Mouse (Mus musculus): ENCODE measurements around the gene Polr3h. TPM values are rescaled to one million over a fixed set of nuclear protein-coding genes. Genes with fewer than 3 reads are reported as not detected.

The Polr3h gene
- polyA plus RNA-seq, 1 experiment from 2014 or later: 76.8 TPM

- no peak overlapping the region for H3K4me2 ChIP-seq
- H3K9me3 ChIP-seq: no peaks in the 10 kb centered on the region
- WGBS: 46% methylated on average over 11 of the region's 11 CpGs
- no peak overlapping the region for H3K4me3 ChIP-seq
- no peak for ATAC-seq (ENCODE audit: low FRiP score)
- peak overlapping the region; percentile 87 for H3K27ac ChIP-seq
- peaks cover 39% of the 10 kb centered on the region for H3K4me1 ChIP-seq (replicated peaks)
- no peak overlapping the region for H3K9ac ChIP-seq
- H3K36me3 ChIP-seq: no peaks in the 10 kb centered on the region
- no peaks in the 10 kb centered on the region for H3K27me3 ChIP-seq
Observed at GRCm38 (mm10) chr15:81928277-81928676, 2.2 kb upstream of the Polr3h start.

GRCm38 (mm10) chr15:81927741-81928140 is 1.7 kb upstream of the Polr3h start:
- no peak overlapping the region for H3K4me3 ChIP-seq
- H3K4me1 ChIP-seq (replicated peaks): peaks cover 36% of the 10 kb centered on the region
- no peaks in the 10 kb centered on the region for H3K27me3 ChIP-seq
- WGBS: 56% methylated on average over 4 of the region's 4 CpGs
- H3K36me3 ChIP-seq: no peaks in the 10 kb centered on the region
- ATAC-seq (ENCODE audit: low FRiP score): no peak
- peak overlapping the region; percentile 87 for H3K27ac ChIP-seq
- no peak overlapping the region for H3K9ac ChIP-seq
- H3K9me3 ChIP-seq: no peaks in the 10 kb centered on the region
- no peak overlapping the region for H3K4me2 ChIP-seq

DNA sequence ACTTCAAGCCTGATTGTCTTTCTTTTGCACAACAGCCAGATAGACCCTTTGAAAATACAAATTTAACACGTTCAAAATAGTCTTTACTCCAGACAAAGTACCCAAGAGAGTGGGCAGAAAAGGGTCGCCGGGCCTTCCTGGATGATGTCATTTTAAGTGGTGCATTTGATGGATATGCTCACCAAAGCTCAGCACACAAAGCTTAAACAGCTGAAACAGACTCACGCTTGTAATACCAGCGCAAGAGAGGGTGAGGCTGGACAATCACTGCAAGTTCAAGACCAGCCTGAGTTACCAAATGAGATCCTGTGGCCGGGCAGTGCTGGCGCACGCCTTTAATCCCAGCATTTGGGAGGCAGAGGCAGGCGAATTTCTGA is 394 bp upstream of the Polr3h start:
- Histone ChIP-seq H3K4me3 (peak overlapping the region; percentile 73), H3K4me2 (peak overlapping the region; percentile 94), H3K9ac (no peak overlapping the region), H3K9me3 (no peaks in the 10 kb centered on the region), H3K27ac (peak overlapping the region; percentile 87), H3K36me3 (peaks cover 7% of the 10 kb centered on the region; the same call in 1 of the 2 replicates), H3K27me3 (no peaks in the 10 kb centered on the region), H3K4me1 (replicated peaks) (peaks cover 44% of the 10 kb centered on the region)
- ATAC-seq (ENCODE audit: low FRiP score): peak; percentile 27; the same call in 1 of the 2 replicates
- 25% methylated on average over 9 of the region's 9 CpGs for WGBS

- H3K4me2 ChIP-seq: peak overlapping the region; percentile 94
- peaks cover 7% of the 10 kb centered on the region; the same call in 1 of the 2 replicates for H3K36me3 ChIP-seq
- no peak overlapping the region for H3K27ac ChIP-seq
- ATAC-seq (ENCODE audit: low FRiP score): no peak
- no peaks in the 10 kb centered on the region for H3K27me3 ChIP-seq
- peaks cover 56% of the 10 kb centered on the region for H3K4me1 ChIP-seq (replicated peaks)
- peak overlapping the region; percentile 81 for H3K9ac ChIP-seq
- H3K4me3 ChIP-seq: peak overlapping the region; percentile 73
- H3K9me3 ChIP-seq: no peaks in the 10 kb centered on the region
- WGBS: 89% methylated on average over 11 of the region's 11 CpGs
Observed at GRCm38 (mm10) chr15:81924933-81925332, 1.1 kb downstream of the Polr3h start.

GRCm38 (mm10) chr15:81921255-81921654 is 4.8 kb downstream of the Polr3h start:
- Histone ChIP-seq H3K4me1 (replicated peaks) (peaks cover 50% of the 10 kb centered on the region), H3K36me3 (peaks cover 26% of the 10 kb centered on the region), H3K27ac (peak overlapping the region; percentile 63), H3K9ac (no peak overlapping the region), H3K27me3 (no peaks in the 10 kb centered on the region), H3K4me2 (no peak overlapping the region), H3K4me3 (no peak overlapping the region), H3K9me3 (no peaks in the 10 kb centered on the region)
- no peak for ATAC-seq (ENCODE audit: low FRiP score)
- 79% methylated on average over 5 of the region's 5 CpGs for WGBS

DNA sequence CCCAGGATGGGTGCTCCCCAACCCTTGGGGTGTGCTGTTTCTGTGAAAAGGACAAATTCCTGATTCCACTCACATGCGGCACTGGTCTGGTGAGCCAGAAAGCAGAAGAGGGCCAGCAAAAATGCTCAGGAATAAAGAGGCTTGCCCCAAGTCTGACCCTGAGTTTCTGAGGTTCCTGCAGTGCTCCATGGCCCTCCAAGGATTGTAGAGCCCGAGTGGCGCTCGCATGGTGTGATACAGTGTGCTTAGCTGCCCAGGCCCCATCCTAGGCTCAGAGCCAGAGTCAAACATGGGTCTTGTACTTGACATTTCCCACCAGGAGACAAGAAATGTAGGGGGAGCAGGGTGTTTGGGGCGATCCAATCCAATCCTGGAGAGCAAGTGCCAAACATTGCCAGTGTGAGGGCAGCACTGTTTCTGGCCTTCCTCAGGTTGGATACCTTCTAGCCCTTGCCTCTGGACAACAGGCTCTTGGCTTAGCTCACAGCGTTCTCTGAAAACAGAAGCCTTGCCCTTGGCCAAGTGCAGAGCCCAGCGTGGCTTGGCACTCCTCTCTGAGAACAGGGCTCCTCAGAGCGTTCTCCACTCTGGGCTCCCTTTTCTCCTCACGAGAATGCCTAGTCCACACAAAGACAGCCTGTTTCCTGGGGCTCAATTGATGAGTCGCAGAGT is 5.4 kb downstream of the Polr3h start:
- H3K4me2 ChIP-seq: no peak overlapping the region
- no peaks in the 10 kb centered on the region for H3K27me3 ChIP-seq
- ATAC-seq (ENCODE audit: low FRiP score): no peak
- H3K27ac ChIP-seq: peak overlapping the region; percentile 63
- H3K9ac ChIP-seq: 0 out of 2 replicates have a peak overlapping the region, but pooled peaks have one; percentile 3
- 83% methylated on average over 10 of the region's 10 CpGs for WGBS
- peaks cover 32% of the 10 kb centered on the region for H3K36me3 ChIP-seq
- no peaks in the 10 kb centered on the region for H3K9me3 ChIP-seq
- H3K4me3 ChIP-seq: no peak overlapping the region
- peaks cover 49% of the 10 kb centered on the region for H3K4me1 ChIP-seq (replicated peaks)

GRCm38 (mm10) chr15:81919062-81919461 is 7.0 kb downstream of the Polr3h start:
- Histone ChIP-seq H3K9ac (peak overlapping the region; percentile 13; the same call in 1 of the 2 replicates), H3K27me3 (no peaks in the 10 kb centered on the region), H3K4me2 (no peak overlapping the region), H3K9me3 (no peaks in the 10 kb centered on the region), H3K4me1 (replicated peaks) (peaks cover 32% of the 10 kb centered on the region), H3K36me3 (peaks cover 48% of the 10 kb centered on the region), H3K4me3 (no peak overlapping the region), H3K27ac (no peak overlapping the region)
- WGBS: 86% methylated on average over 5 of the region's 5 CpGs
- ATAC-seq (ENCODE audit: low FRiP score): no peak

DNA sequence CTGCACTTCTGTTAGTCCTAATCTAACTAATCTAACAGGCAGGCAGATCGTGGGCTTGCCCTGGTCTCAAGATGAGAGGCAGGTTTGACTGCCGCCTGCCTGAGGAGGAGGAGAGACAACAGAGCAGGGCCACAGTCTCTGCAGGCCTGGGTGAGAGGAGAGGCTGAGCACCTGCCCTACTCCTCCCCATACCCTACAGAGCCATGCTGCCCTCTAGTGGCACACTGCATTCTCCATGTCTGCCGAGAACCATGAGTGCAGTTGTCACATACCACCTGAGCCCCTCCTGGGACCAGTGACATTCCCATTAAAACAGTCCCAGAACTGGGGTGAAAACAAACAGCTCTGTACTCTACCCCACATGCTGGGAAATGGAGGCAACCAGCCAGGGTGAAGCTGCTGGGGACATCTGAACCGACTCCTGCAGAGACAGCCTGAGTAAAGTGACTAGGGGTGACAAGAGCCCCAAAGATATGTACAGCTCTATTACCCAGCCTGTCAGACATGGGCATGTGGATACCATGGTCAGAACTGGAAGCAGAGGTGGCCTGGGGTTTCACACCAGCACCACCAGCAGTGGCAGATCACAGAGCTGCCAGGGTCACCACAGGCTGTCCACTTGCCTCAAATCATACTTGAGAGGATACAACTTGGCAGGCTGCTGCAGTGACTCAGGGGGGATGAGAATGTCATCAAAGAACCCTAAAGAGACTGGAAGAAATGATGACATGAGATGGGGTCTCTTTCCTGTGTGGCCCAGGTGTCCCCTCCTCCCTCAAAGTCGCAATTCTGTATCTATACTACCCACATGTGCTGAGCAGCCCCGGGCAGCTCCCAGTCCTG is 8.2 kb downstream of the Polr3h start:
- no peaks in the 10 kb centered on the region for H3K27me3 ChIP-seq
- no peak overlapping the region for H3K9ac ChIP-seq
- H3K36me3 ChIP-seq: peaks cover 60% of the 10 kb centered on the region
- H3K27ac ChIP-seq: no peak overlapping the region; the same call in 1 of the 2 replicates
- H3K4me1 ChIP-seq (replicated peaks): peaks cover 22% of the 10 kb centered on the region
- no peaks in the 10 kb centered on the region for H3K9me3 ChIP-seq
- 0 out of 2 replicates have a peak, but pooled peaks have one; percentile 21 for ATAC-seq (ENCODE audit: low FRiP score)
- no peak overlapping the region for H3K4me3 ChIP-seq
- H3K4me2 ChIP-seq: no peak overlapping the region
- WGBS: 58% methylated on average over 6 of the region's 6 CpGs

DNA sequence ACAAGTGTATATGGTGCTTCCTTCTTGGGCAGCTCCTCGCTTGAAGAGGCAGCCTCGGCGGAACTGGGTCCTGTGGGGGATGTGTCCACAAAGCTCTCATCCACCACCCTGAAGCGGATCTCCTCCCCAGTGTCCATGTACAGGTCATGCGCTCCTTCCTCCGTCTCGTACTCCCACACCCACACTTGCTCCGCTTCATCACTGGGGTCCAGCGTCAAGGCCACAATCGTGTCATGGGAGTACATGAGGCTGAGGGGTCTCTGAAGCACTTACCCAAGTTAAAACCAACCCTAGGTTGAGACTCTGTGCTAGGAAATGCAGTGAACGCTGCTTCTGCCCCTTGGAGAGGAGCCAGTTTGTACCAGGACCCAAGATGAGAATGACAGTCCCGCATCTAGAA is 8.8 kb downstream of the Polr3h start:
- H3K27me3 ChIP-seq: no peaks in the 10 kb centered on the region
- H3K4me3 ChIP-seq: no peak overlapping the region
- no peak overlapping the region for H3K4me2 ChIP-seq
- H3K36me3 ChIP-seq: peaks cover 65% of the 10 kb centered on the region
- H3K9ac ChIP-seq: no peak overlapping the region
- peaks cover 18% of the 10 kb centered on the region for H3K4me1 ChIP-seq (replicated peaks)
- no peaks in the 10 kb centered on the region for H3K9me3 ChIP-seq
- ATAC-seq (ENCODE audit: low FRiP score): no peak
- 91% methylated on average over 12 of the region's 12 CpGs for WGBS
- no peak overlapping the region; the same call in 1 of the 2 replicates for H3K27ac ChIP-seq

DNA sequence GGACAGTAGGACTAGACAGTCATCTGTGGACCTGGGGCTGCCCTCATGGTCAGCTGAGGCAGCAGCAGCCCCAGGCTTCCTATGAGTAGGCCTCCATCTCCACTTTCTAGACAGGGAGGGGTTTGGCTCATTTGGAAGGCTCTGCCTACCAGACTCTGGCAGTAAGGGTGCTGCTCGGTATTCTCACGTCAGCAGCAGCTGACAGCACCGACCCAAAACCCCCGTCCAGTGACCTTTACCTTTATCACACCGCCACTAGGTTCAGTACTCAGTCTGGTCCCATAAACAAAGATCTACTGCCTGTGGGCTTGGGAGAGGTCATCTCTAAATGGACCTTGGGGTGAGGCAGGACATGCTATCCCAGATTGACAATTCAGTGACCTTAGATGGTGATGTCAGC is 10.4 kb downstream of the Polr3h start:
- Histone ChIP-seq H3K27ac (no peak overlapping the region), H3K4me3 (no peak overlapping the region), H3K36me3 (peaks cover 75% of the 10 kb centered on the region), H3K9me3 (no peaks in the 10 kb centered on the region), H3K9ac (no peak overlapping the region), H3K4me2 (no peak overlapping the region), H3K4me1 (replicated peaks) (peaks cover 6% of the 10 kb centered on the region; the same call in 1 of the 2 replicates), H3K27me3 (no peaks in the 10 kb centered on the region)
- ATAC-seq (ENCODE audit: low FRiP score): no peak
- 90% methylated on average over 5 of the region's 5 CpGs for WGBS

GRCm38 (mm10) chr15:81914668-81915067 is 11.4 kb downstream of the Polr3h start:
- Histone ChIP-seq H3K36me3 (peaks cover 84% of the 10 kb centered on the region), H3K9me3 (no peaks in the 10 kb centered on the region), H3K27me3 (no peaks in the 10 kb centered on the region), H3K27ac (no peak overlapping the region), H3K4me2 (no peak overlapping the region), H3K9ac (no peak overlapping the region; the same call in 1 of the 2 replicates), H3K4me1 (replicated peaks) (no peaks in the 10 kb centered on the region; the same call in 1 of the 2 replicates), H3K4me3 (no peak overlapping the region)
- no peak for ATAC-seq (ENCODE audit: low FRiP score)
- WGBS: 87% methylated on average over 5 of the region's 5 CpGs

DNA sequence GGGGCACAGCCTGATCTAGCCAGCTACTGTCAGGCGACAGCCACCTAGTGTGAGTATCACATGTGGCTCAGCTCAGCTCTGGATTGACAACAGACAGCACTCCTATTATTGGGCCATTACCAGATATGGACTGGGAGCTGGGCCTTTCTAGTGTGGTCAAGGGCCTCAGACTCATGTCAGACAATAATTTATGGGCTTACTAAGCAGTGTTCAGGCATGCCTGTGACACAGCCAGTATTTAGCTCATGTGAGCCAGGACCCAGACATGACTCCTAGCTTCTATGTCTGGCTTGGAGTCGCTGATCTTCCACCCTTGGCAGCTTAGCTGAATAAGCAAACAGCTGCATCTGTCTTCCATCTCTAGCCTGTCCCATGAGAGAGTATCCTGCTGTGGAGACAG is 13.5 kb downstream of the Polr3h start:
- no peaks in the 10 kb centered on the region for H3K4me1 ChIP-seq (replicated peaks)
- H3K4me2 ChIP-seq: no peak overlapping the region
- no peaks in the 10 kb centered on the region for H3K9me3 ChIP-seq
- no peak for ATAC-seq (ENCODE audit: low FRiP score)
- H3K4me3 ChIP-seq: no peak overlapping the region
- no peaks in the 10 kb centered on the region for H3K27me3 ChIP-seq
- WGBS: 80% methylated on average over 2 of the region's 2 CpGs
- no peak overlapping the region for H3K9ac ChIP-seq
- H3K36me3 ChIP-seq: peaks cover 98% of the 10 kb centered on the region
- H3K27ac ChIP-seq: no peak overlapping the region
